ENCODE assay signal across 9 mouse cellular contexts in genomic region chr3:27280280-27280749, GRCm38 (mm10). TPM values are rescaled to one million over a fixed set of nuclear protein-coding genes. Genes with fewer than 3 reads are reported as not detected.
DNase-seq lines count a peak whose midpoint lies in the region; ATAC-seq and TF ChIP-seq lines count a peak whose summit lies in the region.
"Had no signal": no experiment of that assay in that cellular context is flagged by ENCODE, and none has a peak within 500 bp of the region (broad histone marks: within the 10 kb centered on the region; RNA-seq: fewer than 3 reads in every experiment).

No protein-coding gene starts in this region.

- H3K4me1 ChIP-seq in kidney, postnatal 0 days (replicated peaks; ENCODE audit: insufficient read depth, low read length), result peaks cover 22% of the 10 kb centered on the region
- H3K4me1 ChIP-seq in midbrain, embryonic 15.5 days, result peaks cover 14% of the 10 kb centered on the region

- H3K27me3 ChIP-seq in kidney, postnatal 0 days (ENCODE audit: insufficient read depth, low read length), result no peaks in the 10 kb centered on the region
- H3K27me3 ChIP-seq in midbrain, embryonic 15.5 days (replicated peaks), result no peaks in the 10 kb centered on the region
- H3K27me3 ChIP-seq: heart, embryonic 15.5 days had no signal

- no peak overlapping the region for H3K9ac ChIP-seq in kidney, postnatal 0 days (ENCODE audit: low read depth, low read length)
- no peak overlapping the region for H3K9ac ChIP-seq in midbrain, embryonic 15.5 days
- H3K9ac ChIP-seq: heart, embryonic 15.5 days had no signal

- TF ChIP-seq CTCF in kidney, postnatal 0 days (IDR thresholded peaks at IDR 0.05; ENCODE audit: low read depth), result no peak

- peak; percentile 38; the same call in 1 of the 2 replicates for ATAC-seq in kidney, postnatal 0 days (replicated peaks; ENCODE audit: low FRiP score, low read depth)
- peak; percentile 36 for ATAC-seq in megakaryocyte-erythroid progenitor cell, adult 5-6 weeks (replicated peaks; ENCODE audit: low FRiP score, low TSS enrichment, poor library complexity, severe bottlenecking)
- ATAC-seq in midbrain, embryonic 15.5 days (replicated peaks), result no peak

- no peak overlapping the region for H3K4me2 ChIP-seq in kidney, postnatal 0 days (ENCODE audit: low read length)
- no peak overlapping the region for H3K4me2 ChIP-seq in midbrain, embryonic 15.5 days
- H3K4me2 ChIP-seq: heart, embryonic 15.5 days had no signal

- 39% methylated on average over 11 of the region's 11 CpGs for WGBS in kidney, postnatal 0 days
- 58% methylated on average over 11 of the region's 11 CpGs for WGBS in midbrain, embryonic 15.5 days

- no peaks in the 10 kb centered on the region for H3K9me3 ChIP-seq in kidney, postnatal 0 days (replicated peaks; ENCODE audit: low read length)
- no peaks in the 10 kb centered on the region for H3K9me3 ChIP-seq in midbrain, embryonic 15.5 days
- H3K9me3 ChIP-seq: heart, embryonic 15.5 days had no signal

- peak overlapping the region; percentile 79 for H3K27ac ChIP-seq in kidney, postnatal 0 days
- H3K27ac ChIP-seq in midbrain, embryonic 15.5 days, result no peak overlapping the region
- H3K27ac ChIP-seq: heart, embryonic 15.5 days had no signal

- peak; percentile 43 for DNase-seq in spleen, adult 12 weeks (ENCODE audit: low spot score)
- no peak for DNase-seq in spleen, adult 18-20 months
- peak; percentile 39 for DNase-seq in gastrocnemius, postnatal 10 days
- no peak for DNase-seq in kidney, postnatal 0 days (ENCODE audit: low spot score)
- no peak for DNase-seq in layer of hippocampus, adult 9-10 months (ENCODE audit: low spot score)
- no peak for DNase-seq in cerebellum, adult 18-20 months

- H3K36me3 ChIP-seq in kidney, postnatal 0 days (ENCODE audit: insufficient read depth, low read length), result no peaks in the 10 kb centered on the region
- no peaks in the 10 kb centered on the region for H3K36me3 ChIP-seq in midbrain, embryonic 15.5 days (replicated peaks)
- H3K36me3 ChIP-seq: heart, embryonic 15.5 days had no signal

- H3K4me3 ChIP-seq in kidney, postnatal 0 days (replicated peaks; ENCODE audit: low read depth, low read length), result no peak overlapping the region
- no peak overlapping the region for H3K4me3 ChIP-seq in midbrain, embryonic 15.5 days
- H3K4me3 ChIP-seq: heart, embryonic 15.5 days had no signal

RNA-seq across cellular contexts. Expression of gene Tnfsf10, which starts 36.5 kb away (rescaled TPM):
- 1 to 10 TPM; 5.3 to 6.1 TPM for total RNA-seq in gastrocnemius, postnatal 10 days (2021)
- 3.8 and 4.1 TPM in 2 replicates for polyA plus RNA-seq in kidney, postnatal 0 days (2015; fragmentation: Nextera tagmentation; extraction: Ambion mirVana)
- 3.8 and 12.4 TPM in 2 replicates for total RNA-seq in megakaryocyte-erythroid progenitor cell, adult 5-6 weeks (2014; fragmentation: Nextera tagmentation)
- 0.70 and 4.2 TPM in 2 replicates for total RNA-seq in megakaryocyte-erythroid progenitor cell, adult 5-6 weeks (2017)
- polyA plus RNA-seq in midbrain, embryonic 15.5 days (2015; fragmentation: Nextera tagmentation; extraction: Ambion mirVana), result 0.17 and 0.19 TPM in 2 replicates

Comparison
In these comparisons a context has a peak if more than half of its experiments do, and no peak if none do; other contexts are left out.
1. DNase-seq: peak in spleen, adult 12 weeks (single experiment) and gastrocnemius, postnatal 10 days (single experiment); none in spleen, adult 18-20 months (0 of 2), kidney, postnatal 0 days (single experiment), layer of hippocampus, adult 9-10 months (single experiment) and cerebellum, adult 18-20 months (0 of 2).